Mouse (Mus musculus) cortical plate, adult 2 months (tissue): ENCODE measurements around the gene Dhrs2.

Source experiments
- CTCF ChIP-seq: fragments of 200-500 bp; IDR thresholded peaks from 2 replicates; pipeline ENCODE4 v1.5.1; 2011; ENCODE audit warnings: mild to moderate bottlenecking, control low read depth, low read length; ENCODE audit not compliant: insufficient read depth; ENCODE audit errors: extremely low read depth
- POLR2A ChIP-seq: fragments of 200-500 bp; IDR thresholded peaks from 2 replicates; pipeline ENCODE4 v1.6.1; 2011; ENCODE audit warnings: mild to moderate bottlenecking, low read length, control low read depth; ENCODE audit not compliant: insufficient read depth; ENCODE audit errors: extremely low read depth

GRCm38 (mm10) chr14:55174164-55174563 is 47.6 kb upstream of the Dhrs2 start:
- TF ChIP-seq POLR2A (no peak), CTCF (no peak)
